Comparison of ENCODE assay signal across 7 mouse cellular contexts in genomic region chr1:74295456-74296171, GRCm38 (mm10). TPM values are rescaled to one million over a fixed set of nuclear protein-coding genes. Genes with fewer than 3 reads are reported as not detected.
A peak's percentile ranks its signal among the peaks of the same experiment; 100 is the strongest.
DNase-seq lines count a peak whose midpoint lies in the region; ATAC-seq and TF ChIP-seq lines count a peak whose summit lies in the region.

No protein-coding gene starts in this region.

- H3K27me3 ChIP-seq in embryonic facial prominence, embryonic 15.5 days, result no peaks in the 10 kb centered on the region
- H3K27me3 ChIP-seq in heart, adult 2 months (ENCODE audit: control insufficient read depth, insufficient read depth, low read length), result no peaks in the 10 kb centered on the region
- no peaks in the 10 kb centered on the region for H3K27me3 ChIP-seq in kidney, adult 2 months (replicated peaks; ENCODE audit: control insufficient read depth, insufficient read depth, low read length)
- no peaks in the 10 kb centered on the region for H3K27me3 ChIP-seq in limb, embryonic 11.5 days (ENCODE audit: control insufficient read depth, insufficient read depth, low read length)
- H3K27me3 ChIP-seq in midbrain, embryonic 12.5 days, result no peaks in the 10 kb centered on the region
- H3K27me3 ChIP-seq in small intestine, adult 2 months (ENCODE audit: control insufficient read depth, insufficient read depth, low read length), result no peaks in the 10 kb centered on the region

- ATAC-seq in embryonic facial prominence, embryonic 15.5 days (ENCODE audit: insufficient number of reproducible peaks, low FRiP score, low TSS enrichment, low read depth), result peak; percentile 91
- peak; percentile 61; the same call in 1 of the 2 replicates for ATAC-seq in limb, embryonic 11.5 days (ENCODE audit: insufficient number of reproducible peaks, low FRiP score, low TSS enrichment, low read depth)
- peak; percentile 76 for ATAC-seq in midbrain, embryonic 12.5 days (ENCODE audit: low FRiP score, low read depth)

- peak; percentile 91 for DNase-seq in brain, embryonic 14.5 days (ENCODE audit: low read depth)
- peak; percentile 91 to 96 for DNase-seq in heart, adult 2 months
- DNase-seq in kidney, adult 2 months, result peak; percentile 94
- DNase-seq in limb, embryonic 11.5 days (ENCODE audit: low spot score), result peak; percentile 63

- TF ChIP-seq POLR2A in brain, embryonic 14.5 days (IDR thresholded peaks at IDR 0.05; ENCODE audit: borderline replicate concordance, extremely low read depth, insufficient read depth, insufficient read length, poor library complexity, severe bottlenecking), result no peak
- TF ChIP-seq POLR2A in heart, adult 2 months (IDR thresholded peaks at IDR 0.05; ENCODE audit: insufficient read depth, low read depth, low read length), result peak; percentile 68; the same call in 1 of the 2 replicates
- no peak for TF ChIP-seq POLR2A in kidney, adult 2 months (IDR thresholded peaks at IDR 0.05; ENCODE audit: low read depth, low read length)
- TF ChIP-seq POLR2A in small intestine, adult 2 months (IDR thresholded peaks at IDR 0.05; ENCODE audit: low read depth, low read length), result peak; percentile 43

- H3K9ac ChIP-seq in embryonic facial prominence, embryonic 15.5 days, result peak overlapping the region; percentile 21; the same call in 1 of the 2 replicates
- peak overlapping the region; percentile 42 for H3K9ac ChIP-seq in heart, adult 2 months (ENCODE audit: low read depth, low read length)
- H3K9ac ChIP-seq in limb, embryonic 11.5 days (ENCODE audit: low read length), result peak overlapping the region; percentile 49; the same call in 1 of the 2 replicates
- peak overlapping the region; percentile 12 for H3K9ac ChIP-seq in midbrain, embryonic 12.5 days (replicated peaks)

- no peaks in the 10 kb centered on the region for H3K79me2 ChIP-seq in heart, adult 2 months (replicated peaks; ENCODE audit: control insufficient read depth, insufficient read depth, low read length)

- peaks cover 34% of the 10 kb centered on the region for H3K36me3 ChIP-seq in embryonic facial prominence, embryonic 15.5 days
- H3K36me3 ChIP-seq in heart, adult 2 months (ENCODE audit: control insufficient read depth, insufficient read depth, low read length), result peaks cover 7% of the 10 kb centered on the region
- no peaks in the 10 kb centered on the region for H3K36me3 ChIP-seq in kidney, adult 2 months (ENCODE audit: control insufficient read depth, insufficient read depth, low read length)
- no peaks in the 10 kb centered on the region; the same call in 1 of the 2 replicates for H3K36me3 ChIP-seq in limb, embryonic 11.5 days (ENCODE audit: control insufficient read depth, insufficient read depth, low read length)
- H3K36me3 ChIP-seq in midbrain, embryonic 12.5 days, result peaks cover 16% of the 10 kb centered on the region; the same call in 1 of the 2 replicates
- peaks cover 38% of the 10 kb centered on the region for H3K36me3 ChIP-seq in small intestine, adult 2 months (ENCODE audit: control insufficient read depth, insufficient read depth, low read length)

- WGBS in embryonic facial prominence, embryonic 15.5 days, result 9% methylated on average over 9 of the region's 9 CpGs
- 3% methylated on average over 9 of the region's 9 CpGs for WGBS in heart, adult 2 months
- WGBS in kidney, adult 2 months, result 21% methylated on average over 9 of the region's 9 CpGs
- WGBS in limb, embryonic 11.5 days, result 21% methylated on average over 9 of the region's 9 CpGs
- 20% methylated on average over 9 of the region's 9 CpGs for WGBS in midbrain, embryonic 12.5 days
- 5% methylated on average over 9 of the region's 9 CpGs for WGBS in small intestine, adult 2 months

- peak; percentile 37 for TF ChIP-seq EP300 in heart, adult 2 months (IDR thresholded peaks at IDR 0.05; ENCODE audit: insufficient read depth, low read depth, low read length)

- peak overlapping the region; percentile 17; the same call in 1 of the 2 replicates for H3K4me3 ChIP-seq in embryonic facial prominence, embryonic 15.5 days (replicated peaks)
- H3K4me3 ChIP-seq in heart, adult 2 months, result peak overlapping the region; percentile 48
- H3K4me3 ChIP-seq in kidney, adult 2 months (ENCODE audit: insufficient read depth, low read depth, low read length), result peak overlapping the region; percentile 11
- H3K4me3 ChIP-seq in limb, embryonic 11.5 days (ENCODE audit: low read depth, low read length), result no peak overlapping the region
- H3K4me3 ChIP-seq in midbrain, embryonic 12.5 days, result no peak overlapping the region
- peak overlapping the region; percentile 47 for H3K4me3 ChIP-seq in small intestine, adult 2 months (ENCODE audit: low read depth, low read length)

- intact Hi-C loops in heart, adult 2 months (cut with DNase I), result no loop called here

- H3K27ac ChIP-seq in embryonic facial prominence, embryonic 15.5 days (replicated peaks), result peak overlapping the region; percentile 99
- H3K27ac ChIP-seq in heart, adult 2 months, result peak overlapping the region; percentile 97
- peak overlapping the region; percentile 94 for H3K27ac ChIP-seq in kidney, adult 2 months (ENCODE audit: insufficient read depth, low read depth, low read length)
- peak overlapping the region; percentile 81 for H3K27ac ChIP-seq in limb, embryonic 11.5 days (replicated peaks; ENCODE audit: low read depth, low read length)
- H3K27ac ChIP-seq in midbrain, embryonic 12.5 days (replicated peaks), result peak overlapping the region; percentile 79
- H3K27ac ChIP-seq in small intestine, adult 2 months (ENCODE audit: insufficient read depth, low read depth, low read length), result peak overlapping the region; percentile 98

- H3K9me3 ChIP-seq in embryonic facial prominence, embryonic 15.5 days (replicated peaks), result no peaks in the 10 kb centered on the region
- H3K9me3 ChIP-seq in limb, embryonic 11.5 days (ENCODE audit: control insufficient read depth, low read length), result no peaks in the 10 kb centered on the region
- H3K9me3 ChIP-seq in midbrain, embryonic 12.5 days, result no peaks in the 10 kb centered on the region

- peaks cover 52% of the 10 kb centered on the region for H3K4me1 ChIP-seq in embryonic facial prominence, embryonic 15.5 days
- H3K4me1 ChIP-seq in heart, adult 2 months (ENCODE audit: control insufficient read depth, insufficient read depth, low read length), result peaks cover 60% of the 10 kb centered on the region
- H3K4me1 ChIP-seq in kidney, adult 2 months (ENCODE audit: control insufficient read depth, insufficient read depth, low read length), result peaks cover 27% of the 10 kb centered on the region
- H3K4me1 ChIP-seq in limb, embryonic 11.5 days (ENCODE audit: control insufficient read depth, insufficient read depth, low read length), result peaks cover 19% of the 10 kb centered on the region
- H3K4me1 ChIP-seq in midbrain, embryonic 12.5 days, result peaks cover 15% of the 10 kb centered on the region
- peaks cover 53% of the 10 kb centered on the region for H3K4me1 ChIP-seq in small intestine, adult 2 months (ENCODE audit: control insufficient read depth, insufficient read depth, insufficient read length, low read length)

- peak overlapping the region; percentile 43 for H3K4me2 ChIP-seq in embryonic facial prominence, embryonic 15.5 days (replicated peaks)
- H3K4me2 ChIP-seq in limb, embryonic 11.5 days (ENCODE audit: low read depth, severe bottlenecking), result peak overlapping the region; percentile 33
- H3K4me2 ChIP-seq in midbrain, embryonic 12.5 days (replicated peaks), result peak overlapping the region; percentile 27; the same call in 1 of the 2 replicates

- TF ChIP-seq CTCF in brain, embryonic 14.5 days (IDR thresholded peaks at IDR 0.05; ENCODE audit: borderline replicate concordance, extremely low read depth, insufficient read depth, insufficient read length), result no peak
- no peak for TF ChIP-seq CTCF in heart, adult 2 months (IDR thresholded peaks at IDR 0.05)
- TF ChIP-seq CTCF in kidney, adult 2 months (conservative IDR thresholded peaks at IDR 0.05; ENCODE audit: insufficient read depth, insufficient read length, low read depth, low read length), result no peak
- no peak for TF ChIP-seq CTCF in small intestine, adult 2 months (IDR thresholded peaks at IDR 0.05; ENCODE audit: extremely low read depth, insufficient read length, insufficient replicate concordance, low read depth, low read length)

RNA-seq across cellular contexts. Expression of gene Tmbim1, which starts 9.8 kb away (rescaled TPM):
- 6.6 and 7.3 TPM in 2 replicates for polyA plus RNA-seq in brain, embryonic 14.5 days (2012; rRNA removed)
- 56.6 and 63.9 TPM in 2 replicates for polyA plus RNA-seq in embryonic facial prominence, embryonic 15.5 days (2015; fragmentation: Nextera tagmentation; extraction: Ambion mirVana)
- total RNA-seq in heart, adult 2 months (2021), result 10 to 100 TPM; 41.3 to 48.1 TPM
- polyA plus RNA-seq in heart, adult 2 months (2012; rRNA removed), result 97.1 and 148 TPM in 2 replicates
- polyA plus RNA-seq in kidney, adult 2 months (2012; rRNA removed), result 74.1 and 103 TPM in 2 replicates
- polyA plus RNA-seq in limb, embryonic 11.5 days (2014; fragmentation: Nextera tagmentation; extraction: Ambion mirVana), result 10.3 and 10.5 TPM in 2 replicates
- 6.7 and 9.8 TPM in 2 replicates for polyA plus RNA-seq in midbrain, embryonic 12.5 days (2016; fragmentation: Nextera tagmentation; extraction: Ambion mirVana)
- 497 and 689 TPM in 2 replicates for polyA plus RNA-seq in small intestine, adult 2 months (2012; rRNA removed)

RNA-seq across cellular contexts. Expression of gene Pnkd, which starts 10.9 kb away (rescaled TPM):
- polyA plus RNA-seq in brain, embryonic 14.5 days (2012; rRNA removed), result 58.5 and 63.2 TPM in 2 replicates
- 120 and 130 TPM in 2 replicates for polyA plus RNA-seq in embryonic facial prominence, embryonic 15.5 days (2015; fragmentation: Nextera tagmentation; extraction: Ambion mirVana)
- 100 to 1,000 TPM; 126 to 140 TPM for total RNA-seq in heart, adult 2 months (2021)
- 104 and 113 TPM in 2 replicates for polyA plus RNA-seq in heart, adult 2 months (2012; rRNA removed)
- polyA plus RNA-seq in kidney, adult 2 months (2012; rRNA removed), result 139 and 165 TPM in 2 replicates
- polyA plus RNA-seq in limb, embryonic 11.5 days (2014; fragmentation: Nextera tagmentation; extraction: Ambion mirVana), result 118 and 119 TPM in 2 replicates
- 75.0 and 85.3 TPM in 2 replicates for polyA plus RNA-seq in midbrain, embryonic 12.5 days (2016; fragmentation: Nextera tagmentation; extraction: Ambion mirVana)
- polyA plus RNA-seq in small intestine, adult 2 months (2012; rRNA removed), result 36.9 and 62.6 TPM in 2 replicates

RNA-seq across cellular contexts. Expression of gene Aamp, which starts 11.1 kb away (rescaled TPM):
- 161 and 167 TPM in 2 replicates for polyA plus RNA-seq in brain, embryonic 14.5 days (2012; rRNA removed)
- 247 and 256 TPM in 2 replicates for polyA plus RNA-seq in embryonic facial prominence, embryonic 15.5 days (2015; fragmentation: Nextera tagmentation; extraction: Ambion mirVana)
- 100 to 1,000 TPM in 1 of 2 experiments, 10 to 100 TPM in 1; 89.3 to 100 TPM for total RNA-seq in heart, adult 2 months (2021)
- 116 and 135 TPM in 2 replicates for polyA plus RNA-seq in heart, adult 2 months (2012; rRNA removed)
- 212 and 217 TPM in 2 replicates for polyA plus RNA-seq in kidney, adult 2 months (2012; rRNA removed)
- 218 and 223 TPM in 2 replicates for polyA plus RNA-seq in limb, embryonic 11.5 days (2014; fragmentation: Nextera tagmentation; extraction: Ambion mirVana)
- polyA plus RNA-seq in midbrain, embryonic 12.5 days (2016; fragmentation: Nextera tagmentation; extraction: Ambion mirVana), result 176 and 181 TPM in 2 replicates
- 81.6 and 160 TPM in 2 replicates for polyA plus RNA-seq in small intestine, adult 2 months (2012; rRNA removed)

RNA-seq across cellular contexts. Expression of gene Gpbar1, which starts 17.3 kb away (rescaled TPM):
- polyA plus RNA-seq in brain, embryonic 14.5 days (2012; rRNA removed), result 0.10 and 0.15 TPM in 2 replicates
- polyA plus RNA-seq in embryonic facial prominence, embryonic 15.5 days (2015; fragmentation: Nextera tagmentation; extraction: Ambion mirVana), result not detected in 2 replicates
- not detected for total RNA-seq in heart, adult 2 months (2021)
- 0.14 and 0.15 TPM in 2 replicates for polyA plus RNA-seq in heart, adult 2 months (2012; rRNA removed)
- polyA plus RNA-seq in kidney, adult 2 months (2012; rRNA removed), result 0.20 and 0.48 TPM in 2 replicates
- 0.51 TPM in 1 of 2 replicates, not detected in the other for polyA plus RNA-seq in limb, embryonic 11.5 days (2014; fragmentation: Nextera tagmentation; extraction: Ambion mirVana)
- polyA plus RNA-seq in midbrain, embryonic 12.5 days (2016; fragmentation: Nextera tagmentation; extraction: Ambion mirVana), result not detected in 2 replicates
- polyA plus RNA-seq in small intestine, adult 2 months (2012; rRNA removed), result 1.8 and 3.1 TPM in 2 replicates

RNA-seq across cellular contexts. Expression of gene Arpc2, which starts 59.7 kb away (rescaled TPM):
- 213 and 224 TPM in 2 replicates for polyA plus RNA-seq in brain, embryonic 14.5 days (2012; rRNA removed)
- polyA plus RNA-seq in embryonic facial prominence, embryonic 15.5 days (2015; fragmentation: Nextera tagmentation; extraction: Ambion mirVana), result 401 and 415 TPM in 2 replicates
- total RNA-seq in heart, adult 2 months (2021), result 100 to 1,000 TPM; 130 to 132 TPM
- polyA plus RNA-seq in heart, adult 2 months (2012; rRNA removed), result 85.5 and 111 TPM in 2 replicates
- 124 TPM in 2 replicates for polyA plus RNA-seq in kidney, adult 2 months (2012; rRNA removed)
- polyA plus RNA-seq in limb, embryonic 11.5 days (2014; fragmentation: Nextera tagmentation; extraction: Ambion mirVana), result 314 and 323 TPM in 2 replicates
- polyA plus RNA-seq in midbrain, embryonic 12.5 days (2016; fragmentation: Nextera tagmentation; extraction: Ambion mirVana), result 357 and 363 TPM in 2 replicates
- 110 and 323 TPM in 2 replicates for polyA plus RNA-seq in small intestine, adult 2 months (2012; rRNA removed)

Comparison
In these comparisons a context has a peak if more than half of its experiments do, and no peak if none do; other contexts are left out.
1. POLR2A ChIP-seq: peak in heart, adult 2 months (single experiment) and small intestine, adult 2 months (single experiment); none in brain, embryonic 14.5 days (single experiment) and kidney, adult 2 months (single experiment).
2. H3K4me3 ChIP-seq: peak in embryonic facial prominence, embryonic 15.5 days (single experiment), heart, adult 2 months (single experiment), kidney, adult 2 months (single experiment) and small intestine, adult 2 months (single experiment); none in limb, embryonic 11.5 days (single experiment) and midbrain, embryonic 12.5 days (single experiment).
3. Peak in every context shown above with its lines, with median percentiles within 50 percentile points of each other: DNase-seq, ATAC-seq, H3K27ac ChIP-seq, H3K4me2 ChIP-seq and H3K9ac ChIP-seq.